Mouse (Mus musculus): Measurements from ENCODE around the gene Tspan3. TPM values are rescaled to one million over a fixed set of nuclear protein-coding genes. Genes with fewer than 3 reads are reported as not detected.

Gene Tspan3
- polyA plus RNA-seq, 1 experiment from 2014 or later: 416 TPM

DNA sequence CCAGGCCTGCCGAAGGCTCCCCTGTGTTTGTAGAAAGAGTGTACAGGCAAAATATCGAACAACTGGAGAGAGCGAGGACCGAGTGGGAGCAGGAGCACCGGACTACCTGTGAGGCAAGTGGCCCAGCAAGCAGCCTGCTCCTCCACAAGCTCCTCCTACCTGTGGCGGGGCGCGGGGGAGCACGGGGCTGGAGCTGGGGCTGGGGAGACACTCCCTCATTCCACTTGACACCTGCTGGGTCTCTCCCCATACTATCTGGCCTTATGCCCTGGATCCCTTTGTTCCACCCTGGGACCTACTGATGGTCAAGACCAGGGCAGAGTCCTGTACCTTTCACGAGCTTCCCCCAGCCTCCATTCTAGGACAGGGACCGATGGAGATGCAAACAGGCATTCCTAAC lies 40.7 kb downstream of the Tspan3 start:
- no peaks in the 10 kb centered on the region for H3K27me3 ChIP-seq (replicated peaks; ENCODE audit: control insufficient read depth, insufficient read depth, low read length)
- H3K4me3 ChIP-seq (ENCODE audit: low read length): no peak overlapping the region
- no peaks in the 10 kb centered on the region for H3K9me3 ChIP-seq (ENCODE audit: control insufficient read depth, low read length)
- H3K4me2 ChIP-seq (ENCODE audit: low read depth, low read length): peak overlapping the region; percentile 37; the same call in 1 of the 2 replicates
- 0 out of 2 replicates have a peak overlapping the region, but pooled peaks have one; percentile 24 for H3K9ac ChIP-seq (ENCODE audit: low read depth, low read length)
- 0 out of 2 replicates have a peak, but pooled peaks cover 6% of the 10 kb centered on the region for H3K4me1 ChIP-seq (ENCODE audit: control insufficient read depth, insufficient read depth, low read length)
- H3K27ac ChIP-seq (ENCODE audit: low read length): no peak overlapping the region
- no peak for ATAC-seq
- no peaks in the 10 kb centered on the region; the same call in 1 of the 2 replicates for H3K36me3 ChIP-seq (ENCODE audit: control insufficient read depth, insufficient read depth, low read length)
- WGBS: 19% methylated on average over 11 of the region's 11 CpGs

DNA sequence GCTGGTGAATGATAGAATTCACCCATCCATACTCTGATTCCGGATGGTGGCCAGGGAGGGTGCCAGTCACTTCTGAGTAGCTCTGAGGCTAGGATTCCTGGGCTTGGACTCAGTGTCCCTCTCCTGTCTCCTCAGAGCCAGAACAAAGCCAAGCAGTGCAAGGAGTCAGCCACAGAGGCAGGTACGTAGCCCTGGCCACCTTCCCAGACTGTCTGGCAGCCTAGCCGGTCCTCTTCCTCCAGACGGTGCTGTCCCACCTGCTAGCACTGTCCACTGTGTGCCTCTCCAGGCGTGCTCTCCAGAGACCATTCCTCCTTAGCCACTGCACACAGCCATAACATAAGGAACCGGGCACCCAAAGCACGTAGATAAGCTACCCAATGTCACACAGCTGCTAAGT lies 41.7 kb downstream of the Tspan3 start:
- no peak for ATAC-seq
- 74% methylated on average over 7 of the region's 7 CpGs for WGBS
- H3K36me3 ChIP-seq (ENCODE audit: control insufficient read depth, insufficient read depth, low read length): no peaks in the 10 kb centered on the region; the same call in 1 of the 2 replicates
- no peak overlapping the region for H3K4me2 ChIP-seq (ENCODE audit: low read depth, low read length)
- H3K27ac ChIP-seq (ENCODE audit: low read length): no peak overlapping the region
- H3K27me3 ChIP-seq (replicated peaks; ENCODE audit: control insufficient read depth, insufficient read depth, low read length): no peaks in the 10 kb centered on the region
- H3K9ac ChIP-seq (ENCODE audit: low read depth, low read length): no peak overlapping the region
- no peaks in the 10 kb centered on the region for H3K9me3 ChIP-seq (ENCODE audit: control insufficient read depth, low read length)
- H3K4me1 ChIP-seq (ENCODE audit: control insufficient read depth, insufficient read depth, low read length): 0 out of 2 replicates have a peak, but pooled peaks cover 6% of the 10 kb centered on the region
- H3K4me3 ChIP-seq (ENCODE audit: low read length): no peak overlapping the region

DNA sequence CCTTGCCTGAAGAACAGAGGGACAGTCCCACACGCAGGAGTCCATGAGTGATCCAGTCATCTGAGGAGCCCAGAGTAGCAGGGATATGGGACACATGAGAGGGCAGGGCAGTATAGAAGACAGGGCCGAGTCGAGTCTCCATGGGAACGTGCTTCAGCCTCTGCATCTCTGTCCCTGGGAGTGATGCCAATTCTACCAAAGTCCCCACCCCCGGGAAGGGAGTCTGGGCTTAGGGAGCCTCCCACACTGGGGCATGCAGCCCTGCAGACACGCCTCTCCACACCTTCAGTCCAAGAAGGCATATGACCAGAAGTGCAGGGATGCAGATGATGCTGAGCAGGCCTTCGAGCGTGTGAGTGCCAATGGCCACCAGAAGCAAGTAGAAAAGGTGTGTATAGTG lies 42.3 kb downstream of the Tspan3 start:
- Histone ChIP-seq H3K9me3 (ENCODE audit: control insufficient read depth, low read length) (no peaks in the 10 kb centered on the region), H3K27me3 (replicated peaks; ENCODE audit: control insufficient read depth, insufficient read depth, low read length) (no peaks in the 10 kb centered on the region), H3K4me2 (ENCODE audit: low read depth, low read length) (no peak overlapping the region), H3K36me3 (ENCODE audit: control insufficient read depth, insufficient read depth, low read length) (no peaks in the 10 kb centered on the region; the same call in 1 of the 2 replicates), H3K9ac (ENCODE audit: low read depth, low read length) (no peak overlapping the region), H3K27ac (ENCODE audit: low read length) (no peak overlapping the region), H3K4me1 (ENCODE audit: control insufficient read depth, insufficient read depth, low read length) (0 out of 2 replicates have a peak, but pooled peaks cover 6% of the 10 kb centered on the region), H3K4me3 (ENCODE audit: low read length) (no peak overlapping the region)
- peak; percentile 25 for ATAC-seq
- 49% methylated on average over 8 of the region's 8 CpGs for WGBS

DNA sequence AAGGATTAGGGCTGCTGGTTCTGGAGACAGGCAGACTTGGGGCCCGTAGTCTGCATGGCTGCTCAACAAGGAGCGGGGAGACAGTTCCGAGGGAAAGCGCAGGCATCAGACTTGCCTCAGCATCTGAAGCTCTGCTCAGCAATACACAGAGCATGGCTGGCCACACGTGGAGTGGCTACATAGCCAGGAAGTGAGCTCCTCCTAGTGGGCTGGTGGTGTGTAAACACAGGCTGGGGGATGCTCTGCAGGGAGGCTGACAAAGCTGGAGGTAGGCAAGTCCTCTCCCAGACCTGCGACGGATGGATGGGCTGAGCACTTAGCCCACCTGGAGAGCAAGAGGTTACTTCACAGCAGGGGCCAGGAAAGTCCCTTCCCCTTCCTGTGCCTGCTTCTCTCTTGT lies 44.2 kb downstream of the Tspan3 start:
- no peaks in the 10 kb centered on the region for H3K9me3 ChIP-seq (ENCODE audit: control insufficient read depth, low read length)
- no peaks in the 10 kb centered on the region for H3K27me3 ChIP-seq (replicated peaks; ENCODE audit: control insufficient read depth, insufficient read depth, low read length)
- H3K4me1 ChIP-seq (ENCODE audit: control insufficient read depth, insufficient read depth, low read length): 0 out of 2 replicates have a peak, but pooled peaks cover 6% of the 10 kb centered on the region
- H3K9ac ChIP-seq (ENCODE audit: low read depth, low read length): no peak overlapping the region
- no peak for ATAC-seq
- WGBS: 23% methylated on average over 7 of the region's 7 CpGs
- H3K36me3 ChIP-seq (ENCODE audit: control insufficient read depth, insufficient read depth, low read length): no peaks in the 10 kb centered on the region
- no peak overlapping the region for H3K27ac ChIP-seq (ENCODE audit: low read length)
- no peak overlapping the region for H3K4me3 ChIP-seq (ENCODE audit: low read length)
- no peak overlapping the region for H3K4me2 ChIP-seq (ENCODE audit: low read depth, low read length)

DNA sequence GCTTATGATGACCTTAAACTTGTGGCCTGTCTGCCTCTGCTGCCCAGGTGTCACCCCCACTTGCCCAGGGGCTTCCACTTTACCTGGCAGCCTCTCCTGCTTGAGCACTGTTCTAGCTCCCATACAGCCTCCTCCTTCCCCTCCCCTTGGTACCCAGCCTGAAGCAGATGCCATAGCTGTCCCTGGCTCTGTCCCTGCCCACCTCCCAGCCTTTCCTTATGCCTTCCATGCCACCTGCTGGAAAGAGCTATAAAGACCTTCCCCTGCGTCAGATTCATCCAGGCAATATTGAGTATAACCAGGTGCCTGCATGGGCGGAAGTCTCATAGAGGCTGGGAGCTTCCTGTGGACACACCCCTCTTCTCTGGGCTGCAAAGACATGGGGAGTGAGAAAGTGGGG lies 45.6 kb downstream of the Tspan3 start:
- H3K9me3 ChIP-seq (ENCODE audit: control insufficient read depth, low read length): no peaks in the 10 kb centered on the region
- H3K27me3 ChIP-seq (replicated peaks; ENCODE audit: control insufficient read depth, insufficient read depth, low read length): no peaks in the 10 kb centered on the region
- H3K4me2 ChIP-seq (ENCODE audit: low read depth, low read length): no peak overlapping the region
- H3K9ac ChIP-seq (ENCODE audit: low read depth, low read length): no peak overlapping the region
- H3K36me3 ChIP-seq (ENCODE audit: control insufficient read depth, insufficient read depth, low read length): no peaks in the 10 kb centered on the region
- 57% methylated on average over 2 of the region's 2 CpGs for WGBS
- ATAC-seq: no peak
- H3K4me3 ChIP-seq (ENCODE audit: low read length): no peak overlapping the region
- no peak overlapping the region for H3K27ac ChIP-seq (ENCODE audit: low read length)
- H3K4me1 ChIP-seq (ENCODE audit: control insufficient read depth, insufficient read depth, low read length): 0 out of 2 replicates have a peak, but pooled peaks cover 4% of the 10 kb centered on the region

DNA sequence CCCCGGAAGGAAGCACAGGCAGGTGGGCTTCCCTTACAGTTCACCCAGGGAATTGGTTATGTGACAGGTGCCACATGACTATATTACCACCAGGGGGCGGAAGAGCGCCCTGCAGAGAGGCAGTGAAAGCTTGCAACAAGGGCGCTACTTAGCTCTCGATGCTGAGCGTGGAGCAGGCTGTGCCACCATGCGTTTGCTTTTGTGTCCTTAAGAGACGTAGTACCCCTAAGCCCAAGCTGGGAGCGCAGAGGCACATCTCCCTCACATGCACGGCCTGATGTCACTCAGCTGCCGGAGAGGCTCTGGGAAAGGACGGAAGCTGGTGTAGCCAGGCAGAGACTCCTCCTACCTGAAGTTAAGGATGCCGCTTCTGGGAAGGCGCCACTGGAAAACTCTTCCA lies 46.7 kb downstream of the Tspan3 start:
- H3K4me2 ChIP-seq (ENCODE audit: low read depth, low read length): peak overlapping the region; percentile 58
- peak overlapping the region; percentile 38 for H3K4me3 ChIP-seq (ENCODE audit: low read length)
- peak overlapping the region; percentile 43 for H3K9ac ChIP-seq (ENCODE audit: low read depth, low read length)
- no peaks in the 10 kb centered on the region for H3K27me3 ChIP-seq (replicated peaks; ENCODE audit: control insufficient read depth, insufficient read depth, low read length)
- no peaks in the 10 kb centered on the region for H3K4me1 ChIP-seq (ENCODE audit: control insufficient read depth, insufficient read depth, low read length)
- H3K9me3 ChIP-seq (ENCODE audit: control insufficient read depth, low read length): no peaks in the 10 kb centered on the region
- no peaks in the 10 kb centered on the region for H3K36me3 ChIP-seq (ENCODE audit: control insufficient read depth, insufficient read depth, low read length)
- WGBS: 6% methylated on average over 14 of the region's 14 CpGs
- H3K27ac ChIP-seq (ENCODE audit: low read length): no peak overlapping the region
- ATAC-seq: peak; percentile 65

DNA sequence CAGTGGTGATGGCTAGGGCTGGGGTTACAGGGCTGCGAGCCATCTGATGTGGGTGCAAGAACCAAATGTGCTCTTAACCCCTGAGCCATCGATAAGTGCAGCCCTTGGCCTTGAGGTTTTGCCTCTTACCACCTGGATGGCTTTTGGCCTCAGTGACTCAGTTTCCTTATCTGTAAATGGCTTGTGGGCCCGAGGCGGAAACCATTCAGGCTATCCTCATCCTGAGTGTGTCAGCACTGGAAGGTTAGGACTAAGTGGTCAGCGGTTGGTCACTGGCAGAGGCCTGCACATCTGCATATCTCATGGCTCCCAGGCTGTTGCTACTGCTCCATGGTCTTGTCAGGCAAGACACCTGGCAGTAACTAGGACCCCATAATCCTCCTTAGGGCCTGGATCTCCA lies 47.2 kb downstream of the Tspan3 start:
- no peaks in the 10 kb centered on the region for H3K36me3 ChIP-seq (ENCODE audit: control insufficient read depth, insufficient read depth, low read length)
- no peak overlapping the region for H3K9ac ChIP-seq (ENCODE audit: low read depth, low read length)
- H3K27ac ChIP-seq (ENCODE audit: low read length): no peak overlapping the region
- no peak overlapping the region for H3K4me3 ChIP-seq (ENCODE audit: low read length)
- WGBS: 83% methylated on average over 5 of the region's 5 CpGs
- H3K4me1 ChIP-seq (ENCODE audit: control insufficient read depth, insufficient read depth, low read length): no peaks in the 10 kb centered on the region
- ATAC-seq: no peak
- no peaks in the 10 kb centered on the region for H3K9me3 ChIP-seq (ENCODE audit: control insufficient read depth, low read length)
- H3K4me2 ChIP-seq (ENCODE audit: low read depth, low read length): 0 out of 2 replicates have a peak overlapping the region, but pooled peaks have one; percentile 58
- H3K27me3 ChIP-seq (replicated peaks; ENCODE audit: control insufficient read depth, insufficient read depth, low read length): no peaks in the 10 kb centered on the region

DNA sequence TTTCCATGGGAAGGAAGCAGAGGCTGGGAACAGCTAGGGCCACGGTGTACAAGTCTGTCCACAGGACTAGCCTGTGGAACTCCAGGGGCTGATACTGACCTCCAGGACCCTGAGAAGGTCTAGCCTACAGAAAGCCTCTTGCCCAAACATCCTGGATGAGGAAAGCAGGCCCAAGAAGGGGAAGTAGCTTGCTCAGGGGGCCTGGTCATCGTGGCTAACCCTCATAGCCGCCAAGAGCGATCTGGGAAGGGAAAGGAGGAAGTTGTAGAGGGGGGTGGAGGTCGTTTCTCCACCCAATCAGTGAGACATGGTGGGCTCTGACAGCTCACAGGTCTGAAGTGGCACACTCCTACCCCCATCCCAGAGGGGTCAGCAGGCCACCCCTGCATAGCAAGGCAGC lies 57.1 kb downstream of the Tspan3 start:
- Histone ChIP-seq H3K36me3 (ENCODE audit: control insufficient read depth, insufficient read depth, low read length) (no peaks in the 10 kb centered on the region), H3K4me3 (ENCODE audit: low read length) (no peak overlapping the region), H3K4me2 (ENCODE audit: low read depth, low read length) (no peak overlapping the region), H3K9me3 (ENCODE audit: control insufficient read depth, low read length) (no peaks in the 10 kb centered on the region), H3K9ac (ENCODE audit: low read depth, low read length) (no peak overlapping the region), H3K27me3 (replicated peaks; ENCODE audit: control insufficient read depth, insufficient read depth, low read length) (no peaks in the 10 kb centered on the region), H3K4me1 (ENCODE audit: control insufficient read depth, insufficient read depth, low read length) (0 out of 2 replicates have a peak, but pooled peaks cover 2% of the 10 kb centered on the region), H3K27ac (ENCODE audit: low read length) (no peak overlapping the region)
- 69% methylated on average over 5 of the region's 5 CpGs for WGBS
- ATAC-seq: no peak

DNA sequence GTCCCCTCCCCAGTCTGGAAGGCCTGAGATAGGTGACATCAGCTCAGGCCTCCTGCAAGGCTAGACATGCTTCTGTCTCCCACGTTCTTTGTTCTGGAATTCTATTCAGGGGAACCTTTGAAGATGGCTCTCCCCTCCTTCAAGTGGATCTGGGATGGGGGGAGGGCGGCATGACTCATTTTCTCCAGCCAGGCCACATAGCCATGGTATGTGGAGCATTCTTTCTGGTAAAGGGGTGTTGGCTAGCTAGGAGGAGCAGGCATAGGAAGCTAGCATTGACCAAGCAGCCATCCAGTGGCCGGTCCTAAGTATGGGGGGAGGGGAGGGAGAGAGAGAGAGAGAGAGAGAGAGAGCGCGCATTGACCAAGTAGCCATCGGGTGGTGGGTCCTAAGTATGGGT lies 57.8 kb downstream of the Tspan3 start:
- H3K4me2 ChIP-seq (ENCODE audit: low read depth, low read length): no peak overlapping the region
- no peak overlapping the region for H3K9ac ChIP-seq (ENCODE audit: low read depth, low read length)
- no peaks in the 10 kb centered on the region for H3K36me3 ChIP-seq (ENCODE audit: control insufficient read depth, insufficient read depth, low read length)
- no peak overlapping the region for H3K4me3 ChIP-seq (ENCODE audit: low read length)
- H3K27me3 ChIP-seq (replicated peaks; ENCODE audit: control insufficient read depth, insufficient read depth, low read length): no peaks in the 10 kb centered on the region
- 75% methylated on average over 6 of the region's 6 CpGs for WGBS
- H3K9me3 ChIP-seq (ENCODE audit: control insufficient read depth, low read length): no peaks in the 10 kb centered on the region
- ATAC-seq: no peak
- no peak overlapping the region for H3K27ac ChIP-seq (ENCODE audit: low read length)
- H3K4me1 ChIP-seq (ENCODE audit: control insufficient read depth, insufficient read depth, low read length): 0 out of 2 replicates have a peak, but pooled peaks cover 2% of the 10 kb centered on the region
